Mouse (Mus musculus): ENCODE measurements at regions not wholly inside any gene's neighbourhood (a gene's known extent, or its start where the extent isn't known, plus 50 kb on each side); places are given as distances from the start of the nearest gene placed in this dataset.

DNA sequence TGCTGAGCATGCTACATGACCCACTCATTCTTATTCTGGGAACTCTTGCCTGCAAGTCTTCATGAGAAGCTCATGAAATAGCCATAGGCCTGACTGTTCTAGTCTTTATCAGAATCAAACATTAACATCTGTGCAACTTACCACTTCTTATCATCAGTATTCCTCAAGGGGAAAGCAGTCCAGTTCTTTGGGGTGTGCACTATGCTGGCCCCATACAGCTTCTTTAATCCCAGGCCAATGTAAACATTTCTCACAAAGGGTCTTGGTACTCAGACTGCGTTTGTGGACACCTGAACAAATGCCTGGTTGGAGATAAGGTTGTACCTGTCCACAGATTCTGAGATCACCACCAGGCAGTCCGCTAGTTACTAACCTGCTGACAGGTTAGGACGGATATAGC, 51.3 kb downstream of the 3110018I06Rik start:
- no peaks in the 10 kb centered on the region for H3K27me3 ChIP-seq (replicated peaks)
- no peaks in the 10 kb centered on the region for H3K36me3 ChIP-seq
- no peaks in the 10 kb centered on the region for H3K9me3 ChIP-seq (replicated peaks)
- no peak overlapping the region for H3K4me2 ChIP-seq
- ATAC-seq (ENCODE audit: low FRiP score): no peak
- no peak overlapping the region for H3K4me3 ChIP-seq (replicated peaks)
- WGBS: 89% methylated on average over 3 of the region's 3 CpGs
- no peak overlapping the region for H3K27ac ChIP-seq (replicated peaks)
- H3K9ac ChIP-seq (replicated peaks): no peak overlapping the region
- H3K4me1 ChIP-seq: no peaks in the 10 kb centered on the region

DNA sequence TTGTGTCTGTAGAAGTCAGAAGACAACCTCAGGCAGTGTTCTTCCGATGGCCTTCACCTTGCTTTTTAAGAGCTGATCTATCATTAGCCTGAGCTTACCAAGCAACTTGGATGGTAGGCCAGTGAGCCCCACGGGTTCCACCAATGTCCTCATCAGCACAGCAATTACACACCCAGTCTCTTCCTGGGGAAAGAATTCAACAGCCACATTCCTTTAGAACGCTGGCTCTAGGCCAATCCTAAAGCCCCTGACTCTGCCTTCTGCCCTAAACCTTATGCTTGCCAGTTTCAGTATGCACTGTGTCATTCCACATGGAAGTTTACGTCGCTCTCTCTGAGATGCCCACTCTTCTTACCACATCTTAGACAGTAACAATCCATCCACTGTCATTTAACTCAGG, 52.8 kb downstream of the 3110018I06Rik start:
- Histone ChIP-seq H3K36me3 (no peaks in the 10 kb centered on the region), H3K4me1 (no peaks in the 10 kb centered on the region), H3K4me2 (no peak overlapping the region), H3K9ac (replicated peaks) (no peak overlapping the region), H3K4me3 (replicated peaks) (no peak overlapping the region), H3K9me3 (replicated peaks) (no peaks in the 10 kb centered on the region), H3K27ac (replicated peaks) (no peak overlapping the region), H3K27me3 (replicated peaks) (no peaks in the 10 kb centered on the region)
- WGBS: 63% methylated on average over 5 of the region's 5 CpGs
- no peak for ATAC-seq (ENCODE audit: low FRiP score)

DNA sequence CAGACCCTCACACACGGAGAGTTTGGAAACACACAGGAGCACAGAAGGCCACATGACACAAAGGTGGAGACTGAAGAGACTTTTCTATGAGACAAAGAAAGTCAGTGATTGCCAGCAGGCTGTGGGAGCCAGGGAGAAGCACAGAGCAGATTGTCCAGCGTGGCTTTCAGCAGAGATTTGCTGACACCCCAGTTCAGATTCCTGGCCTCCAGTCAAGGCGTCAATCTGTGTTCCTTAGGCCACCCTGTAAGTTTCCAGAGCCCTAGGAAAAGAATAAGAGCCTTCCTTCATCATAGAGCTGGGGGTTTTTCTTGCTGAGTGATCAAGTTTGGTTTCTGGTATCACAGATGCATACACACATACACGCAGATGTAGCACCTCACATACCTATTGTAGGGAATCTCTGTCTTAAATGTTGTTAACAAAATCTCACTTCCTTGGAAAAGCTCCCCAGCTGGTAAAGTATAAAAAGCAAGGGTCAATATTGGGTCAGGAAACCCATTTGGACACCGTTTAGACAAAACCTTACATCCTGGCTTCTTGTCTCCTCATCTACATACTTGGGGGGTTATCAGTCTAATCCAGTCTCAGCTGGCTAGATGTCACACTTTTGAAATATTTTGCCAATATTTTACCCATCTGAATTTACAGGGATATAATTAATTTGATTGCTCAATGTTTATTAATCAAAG, 58.9 kb downstream of the 3110018I06Rik start:
- Histone ChIP-seq H3K36me3 (no peaks in the 10 kb centered on the region), H3K9me3 (replicated peaks) (no peaks in the 10 kb centered on the region), H3K9ac (replicated peaks) (no peak overlapping the region), H3K4me1 (peaks cover 9% of the 10 kb centered on the region), H3K27ac (replicated peaks) (no peak overlapping the region), H3K27me3 (replicated peaks) (no peaks in the 10 kb centered on the region), H3K4me2 (no peak overlapping the region), H3K4me3 (replicated peaks) (no peak overlapping the region)
- ATAC-seq (ENCODE audit: low FRiP score): no peak
- WGBS: 58% methylated on average over 5 of the region's 5 CpGs

DNA sequence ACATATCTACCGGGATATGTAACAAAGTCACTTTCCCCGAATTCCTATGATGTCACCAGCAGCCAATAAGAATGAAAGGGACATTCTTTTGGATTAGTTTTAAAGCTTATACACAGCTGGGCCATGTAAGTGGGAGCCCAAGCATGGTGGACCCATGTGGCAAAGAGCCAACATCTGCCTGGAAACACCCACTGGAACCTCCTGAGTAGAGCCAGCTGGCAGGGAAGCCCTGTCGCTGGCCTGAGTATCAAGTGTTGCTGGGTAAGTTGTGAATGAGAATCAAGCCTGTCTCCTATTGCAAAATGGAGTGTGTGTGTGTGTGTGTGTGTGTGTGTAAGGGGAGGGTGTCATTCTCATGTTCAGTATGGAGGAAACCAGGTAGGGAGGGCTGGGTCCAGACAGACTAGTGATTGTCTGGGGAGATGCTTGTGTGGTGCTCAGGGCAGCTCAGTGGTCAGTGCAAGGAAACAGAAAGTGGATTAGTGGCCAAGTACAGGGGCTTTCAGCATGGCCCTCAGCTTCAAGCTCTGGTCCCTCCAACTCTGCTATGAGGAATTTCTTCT, 59.5 kb downstream of the 3110018I06Rik start:
- WGBS: 57% methylated on average over 3 of the region's 3 CpGs
- Histone ChIP-seq H3K4me1 (peaks cover 9% of the 10 kb centered on the region), H3K36me3 (no peaks in the 10 kb centered on the region), H3K27ac (replicated peaks) (no peak overlapping the region), H3K4me2 (no peak overlapping the region), H3K9ac (replicated peaks) (no peak overlapping the region), H3K27me3 (replicated peaks) (no peaks in the 10 kb centered on the region), H3K4me3 (replicated peaks) (no peak overlapping the region), H3K9me3 (replicated peaks) (no peaks in the 10 kb centered on the region)
- ATAC-seq (ENCODE audit: low FRiP score): no peak

DNA sequence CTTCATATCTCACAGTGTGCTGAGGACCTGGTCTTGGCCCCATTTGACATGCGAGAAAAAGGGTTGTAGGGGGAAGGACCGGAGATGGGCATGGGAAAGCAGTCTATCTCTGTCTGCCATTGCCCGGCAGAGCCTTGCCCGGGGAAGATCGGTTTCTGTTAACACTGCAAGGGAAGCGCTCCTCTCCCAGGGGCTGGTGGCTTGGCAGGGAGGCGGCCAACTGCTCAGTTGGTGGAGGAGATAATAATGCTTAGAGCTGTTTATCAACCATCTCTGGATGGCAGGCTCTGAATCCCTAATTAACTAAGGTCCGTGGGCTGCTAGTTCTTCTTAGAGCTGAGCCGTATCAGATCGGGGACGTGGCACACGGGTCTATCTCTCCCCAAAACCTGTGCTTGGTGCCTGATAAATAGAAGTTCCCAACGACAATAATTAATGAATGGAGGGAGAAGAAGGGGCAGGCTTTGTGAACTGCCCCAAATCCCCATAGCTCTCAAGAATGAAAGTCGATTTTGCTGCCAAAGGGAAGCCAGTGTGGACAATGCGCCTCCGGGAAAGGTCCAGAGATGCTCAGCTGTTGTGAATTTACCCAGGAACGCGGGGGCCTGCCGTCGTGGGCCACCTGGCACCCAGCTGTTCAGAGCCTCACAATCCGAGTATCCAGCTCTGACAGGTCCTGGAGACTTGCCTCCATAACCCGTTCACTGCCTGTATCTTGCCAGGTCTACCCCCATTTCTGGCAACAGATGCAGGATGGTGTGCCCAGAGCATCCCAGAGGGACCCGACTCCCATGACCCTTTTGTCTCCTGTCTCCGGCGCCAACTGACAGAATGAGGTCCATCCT, 61.2 kb downstream of the 3110018I06Rik start:
- no peaks in the 10 kb centered on the region for H3K9me3 ChIP-seq (replicated peaks)
- H3K4me3 ChIP-seq (replicated peaks): no peak overlapping the region
- WGBS: 64% methylated on average over 25 of the region's 25 CpGs
- no peaks in the 10 kb centered on the region for H3K27me3 ChIP-seq (replicated peaks)
- H3K27ac ChIP-seq (replicated peaks): no peak overlapping the region
- H3K4me2 ChIP-seq: peak overlapping the region; percentile 11; the same call in 1 of the 2 replicates
- no peak overlapping the region for H3K9ac ChIP-seq (replicated peaks)
- peaks cover 9% of the 10 kb centered on the region for H3K4me1 ChIP-seq
- ATAC-seq (ENCODE audit: low FRiP score): no peak
- no peaks in the 10 kb centered on the region for H3K36me3 ChIP-seq

DNA sequence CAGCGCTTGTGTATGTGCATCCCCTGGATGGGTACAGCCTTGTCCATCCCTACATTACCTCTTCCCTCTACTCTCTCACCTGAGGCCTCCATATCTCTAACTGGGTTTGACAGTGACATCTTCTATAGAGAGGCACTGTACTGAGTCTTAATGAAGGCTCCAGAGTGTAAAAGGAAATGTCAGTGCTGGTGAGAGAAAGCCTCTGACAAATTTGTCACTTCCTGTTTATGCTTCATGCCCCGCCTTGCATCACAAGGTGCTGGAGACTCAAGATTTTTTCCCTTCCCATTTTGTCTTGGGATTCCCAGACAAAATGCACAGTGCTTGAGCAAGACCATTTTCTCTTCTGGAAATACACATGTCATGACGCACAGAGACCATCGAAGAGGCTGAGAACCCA, 70.8 kb downstream of the 3110018I06Rik start:
- no peak overlapping the region for H3K9ac ChIP-seq (replicated peaks)
- no peak overlapping the region for H3K4me3 ChIP-seq (replicated peaks)
- H3K36me3 ChIP-seq: no peaks in the 10 kb centered on the region
- H3K9me3 ChIP-seq (replicated peaks): no peaks in the 10 kb centered on the region
- no peak overlapping the region for H3K27ac ChIP-seq (replicated peaks)
- no peak for ATAC-seq (ENCODE audit: low FRiP score)
- no peak overlapping the region for H3K4me2 ChIP-seq
- 94% methylated on average over 4 of the region's 4 CpGs for WGBS
- no peaks in the 10 kb centered on the region for H3K4me1 ChIP-seq
- H3K27me3 ChIP-seq (replicated peaks): no peaks in the 10 kb centered on the region

DNA sequence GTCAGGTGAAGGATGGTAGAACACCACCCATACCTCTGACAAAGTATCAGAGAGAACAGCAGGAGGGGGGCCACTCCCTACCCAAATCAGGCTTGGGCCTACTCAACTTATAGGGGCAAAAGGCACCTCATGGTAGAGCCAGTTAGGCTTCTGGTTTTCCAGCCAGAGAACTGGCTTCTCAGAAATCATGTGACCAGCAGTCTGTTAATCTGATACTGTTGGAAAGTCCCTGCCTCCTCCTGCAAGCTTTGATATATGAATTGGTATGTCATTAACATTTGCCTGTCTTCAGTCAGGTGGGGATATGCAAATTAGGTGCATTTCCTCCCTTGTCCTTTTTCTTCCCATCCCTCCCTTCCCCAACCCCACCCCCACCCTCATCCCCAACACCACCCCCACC, 71.7 kb downstream of the 3110018I06Rik start:
- no peak overlapping the region for H3K4me2 ChIP-seq
- H3K9me3 ChIP-seq (replicated peaks): no peaks in the 10 kb centered on the region
- no peak for ATAC-seq (ENCODE audit: low FRiP score)
- no peaks in the 10 kb centered on the region for H3K36me3 ChIP-seq
- no peak overlapping the region for H3K27ac ChIP-seq (replicated peaks)
- no peak overlapping the region for H3K9ac ChIP-seq (replicated peaks)
- H3K4me3 ChIP-seq (replicated peaks): no peak overlapping the region
- no peaks in the 10 kb centered on the region for H3K4me1 ChIP-seq
- H3K27me3 ChIP-seq (replicated peaks): no peaks in the 10 kb centered on the region

DNA sequence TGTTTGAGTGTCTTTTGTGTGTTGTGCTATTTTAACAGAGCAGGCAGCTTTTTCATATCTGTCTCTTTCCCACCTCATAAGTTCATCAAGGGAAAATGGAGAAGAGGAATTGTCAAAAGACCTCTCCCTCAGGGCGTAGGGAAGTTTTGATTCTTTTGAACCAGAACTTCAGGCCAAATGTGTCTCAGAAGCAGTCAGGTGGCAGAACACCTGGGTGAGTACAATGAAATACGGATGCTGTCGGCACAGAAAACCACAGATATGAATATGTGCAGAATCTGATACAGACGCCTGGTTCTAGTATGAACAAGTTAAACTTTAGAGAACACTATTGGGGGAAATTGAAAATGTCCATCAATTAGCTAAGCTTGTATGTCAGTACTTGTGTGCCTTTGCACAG, 84.2 kb downstream of the 3110018I06Rik start:
- no peaks in the 10 kb centered on the region for H3K36me3 ChIP-seq
- no peaks in the 10 kb centered on the region for H3K27me3 ChIP-seq (replicated peaks)
- no peak for ATAC-seq (ENCODE audit: low FRiP score)
- no peaks in the 10 kb centered on the region for H3K4me1 ChIP-seq
- no peaks in the 10 kb centered on the region for H3K9me3 ChIP-seq (replicated peaks)
- H3K4me3 ChIP-seq (replicated peaks): no peak overlapping the region
- no peak overlapping the region for H3K27ac ChIP-seq (replicated peaks)
- no peak overlapping the region for H3K4me2 ChIP-seq
- no peak overlapping the region for H3K9ac ChIP-seq (replicated peaks)
- WGBS: 95% methylated on average over 4 of the region's 4 CpGs

DNA sequence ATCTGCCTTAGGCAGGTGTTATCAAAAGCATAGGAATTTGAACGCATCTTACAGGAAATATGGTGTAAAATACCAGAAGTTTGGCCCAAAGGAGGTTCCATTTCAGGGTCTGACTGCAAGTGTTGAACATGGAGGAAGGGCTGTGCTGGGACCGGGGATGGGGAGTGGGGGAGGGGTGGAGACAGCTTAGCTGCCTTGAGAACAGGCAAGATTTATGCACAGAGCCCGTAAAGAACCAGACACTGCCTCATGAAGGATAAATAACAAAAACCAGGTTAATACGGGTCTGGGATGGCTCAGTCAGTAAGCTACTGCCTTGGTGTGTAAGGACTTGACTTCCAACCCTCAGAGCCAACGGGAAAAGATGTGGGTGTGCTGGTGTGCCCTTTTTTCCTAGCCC, 91.1 kb downstream of the 3110018I06Rik start:
- no peaks in the 10 kb centered on the region for H3K36me3 ChIP-seq
- ATAC-seq (ENCODE audit: low FRiP score): no peak
- H3K9me3 ChIP-seq (replicated peaks): no peaks in the 10 kb centered on the region
- H3K4me3 ChIP-seq (replicated peaks): no peak overlapping the region
- H3K4me1 ChIP-seq: no peaks in the 10 kb centered on the region
- 50% methylated on average over 5 of the region's 5 CpGs for WGBS
- H3K27me3 ChIP-seq (replicated peaks): no peaks in the 10 kb centered on the region
- H3K4me2 ChIP-seq: no peak overlapping the region
- H3K27ac ChIP-seq (replicated peaks): no peak overlapping the region
- no peak overlapping the region for H3K9ac ChIP-seq (replicated peaks)

DNA sequence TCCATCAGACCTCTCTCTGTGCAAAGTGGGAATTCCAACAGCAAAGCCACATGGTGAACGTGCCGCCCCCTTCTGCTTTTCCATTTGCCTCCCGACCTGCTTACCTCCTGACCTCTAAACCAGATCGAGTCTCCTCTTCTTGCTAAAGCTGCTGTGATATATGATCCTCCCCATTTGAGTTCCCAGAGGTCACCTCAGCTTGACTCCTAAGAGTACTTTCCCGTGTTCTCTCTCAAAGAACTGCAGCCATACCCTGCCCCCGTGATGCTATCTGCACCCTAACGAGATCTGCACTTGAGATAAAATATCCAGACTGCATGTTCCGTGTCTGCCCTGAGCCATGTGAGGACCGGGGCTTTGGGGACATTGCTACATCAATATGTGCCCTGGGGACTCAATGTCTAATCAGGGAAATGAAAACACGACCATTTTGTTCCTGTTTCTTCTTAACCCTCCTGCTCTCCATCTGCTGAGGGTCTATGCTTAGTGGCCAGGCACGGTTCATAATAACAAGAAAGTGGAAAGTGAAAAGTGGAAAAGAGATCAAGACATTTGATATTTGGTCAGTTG, 94.8 kb downstream of the 3110018I06Rik start:
- peaks cover 4% of the 10 kb centered on the region for H3K4me1 ChIP-seq
- no peak for ATAC-seq (ENCODE audit: low FRiP score)

DNA sequence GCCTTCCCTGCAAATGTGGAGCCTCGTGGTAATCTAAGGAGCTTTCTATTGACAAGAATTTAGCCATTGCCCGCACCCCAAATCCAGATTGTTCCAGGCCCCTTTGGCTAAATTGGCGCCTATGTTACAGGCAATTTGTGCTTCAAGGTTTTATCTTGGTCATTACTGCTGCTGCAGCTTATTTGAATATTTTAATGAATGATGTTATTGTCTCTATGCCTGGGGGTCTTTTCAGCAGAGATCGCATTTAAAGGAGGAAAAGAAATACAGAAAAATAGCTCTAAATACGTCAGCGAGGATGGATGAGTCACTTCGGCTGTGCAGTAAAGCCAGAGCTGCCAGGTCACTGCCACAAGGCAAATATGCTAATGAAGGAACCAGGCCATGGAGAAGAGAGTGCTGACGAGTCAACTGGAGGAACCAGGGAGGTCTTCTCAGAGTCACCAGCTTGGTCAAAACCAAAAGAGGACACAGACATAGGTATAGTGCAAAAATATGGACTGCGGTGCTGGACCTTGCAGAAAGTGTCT, 97.3 kb downstream of the 3110018I06Rik start:
- 32% methylated on average over 9 of the region's 9 CpGs for WGBS
- no peaks in the 10 kb centered on the region for H3K36me3 ChIP-seq
- no peak overlapping the region for H3K27ac ChIP-seq (replicated peaks)
- H3K27me3 ChIP-seq (replicated peaks): no peaks in the 10 kb centered on the region
- no peak overlapping the region for H3K4me2 ChIP-seq
- no peak overlapping the region for H3K4me3 ChIP-seq (replicated peaks)
- no peak for ATAC-seq (ENCODE audit: low FRiP score)
- H3K4me1 ChIP-seq: peaks cover 4% of the 10 kb centered on the region
- no peak overlapping the region for H3K9ac ChIP-seq (replicated peaks)
- no peaks in the 10 kb centered on the region for H3K9me3 ChIP-seq (replicated peaks)

More for the DNA sequence above, 94.8 kb downstream of the 3110018I06Rik start:
- no peaks in the 10 kb centered on the region for H3K27me3 ChIP-seq (replicated peaks)
- no peak overlapping the region for H3K4me3 ChIP-seq (replicated peaks)
- H3K9me3 ChIP-seq (replicated peaks): no peaks in the 10 kb centered on the region
- H3K27ac ChIP-seq (replicated peaks): no peak overlapping the region
- H3K36me3 ChIP-seq: no peaks in the 10 kb centered on the region
- H3K4me2 ChIP-seq: no peak overlapping the region
- WGBS: 45% methylated on average over 11 of the region's 11 CpGs
- no peak overlapping the region for H3K9ac ChIP-seq (replicated peaks)

All from neural tube, embryonic 15.5 days (tissue).